Mouse (Mus musculus) induced T-regulatory cell, adult 2 months (primary cell): ENCODE measurements around the gene Ahctf1.
"Not testable (repeated sequence)": the region's sequence is repeated elsewhere in the genome, so short reads cannot be mapped to it uniquely, and the experiment has no call there.

Experiments
- DNase-seq: peaks from one replicate; pipeline ENCODE4 v3.0.0-alpha.2; 2012; ENCODE audit warnings: low read depth

Gene Ahctf1

DNA sequence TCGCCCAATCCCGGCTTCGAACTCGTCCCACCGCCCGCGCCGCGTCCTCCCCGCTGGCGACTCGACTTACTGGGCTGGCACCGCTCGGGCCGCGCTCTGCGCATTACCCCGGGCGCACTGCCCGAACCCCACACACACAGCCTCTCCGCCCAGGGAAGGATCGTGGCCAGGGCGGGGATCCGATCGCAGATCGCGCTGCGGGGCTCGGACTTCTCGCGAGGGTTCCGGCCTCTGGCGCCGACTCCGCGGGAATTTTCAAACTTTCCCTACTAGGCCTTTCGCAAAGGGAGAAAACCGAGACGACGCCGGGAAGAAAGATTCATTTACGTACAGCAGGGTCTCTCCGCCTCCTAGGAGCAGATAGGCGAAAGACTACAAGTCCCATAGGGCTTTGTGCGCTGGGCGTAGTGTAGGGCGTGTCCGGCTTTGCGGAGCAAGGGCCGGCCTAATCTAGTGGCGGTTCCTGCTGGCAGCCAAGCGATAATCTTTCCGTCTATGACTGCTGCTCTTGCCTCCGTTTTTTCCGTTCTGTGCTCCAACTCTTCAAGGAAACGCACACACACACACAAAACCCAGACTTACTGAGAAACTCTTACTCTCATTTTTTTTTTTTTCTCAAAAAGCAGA is at the start of gene Ahctf1:
TSS of gene Ahctf1 (minus strand) at position 168 of the 627 bp plus-strand sequence.
- DNase-seq, result peak; percentile 97

DNA sequence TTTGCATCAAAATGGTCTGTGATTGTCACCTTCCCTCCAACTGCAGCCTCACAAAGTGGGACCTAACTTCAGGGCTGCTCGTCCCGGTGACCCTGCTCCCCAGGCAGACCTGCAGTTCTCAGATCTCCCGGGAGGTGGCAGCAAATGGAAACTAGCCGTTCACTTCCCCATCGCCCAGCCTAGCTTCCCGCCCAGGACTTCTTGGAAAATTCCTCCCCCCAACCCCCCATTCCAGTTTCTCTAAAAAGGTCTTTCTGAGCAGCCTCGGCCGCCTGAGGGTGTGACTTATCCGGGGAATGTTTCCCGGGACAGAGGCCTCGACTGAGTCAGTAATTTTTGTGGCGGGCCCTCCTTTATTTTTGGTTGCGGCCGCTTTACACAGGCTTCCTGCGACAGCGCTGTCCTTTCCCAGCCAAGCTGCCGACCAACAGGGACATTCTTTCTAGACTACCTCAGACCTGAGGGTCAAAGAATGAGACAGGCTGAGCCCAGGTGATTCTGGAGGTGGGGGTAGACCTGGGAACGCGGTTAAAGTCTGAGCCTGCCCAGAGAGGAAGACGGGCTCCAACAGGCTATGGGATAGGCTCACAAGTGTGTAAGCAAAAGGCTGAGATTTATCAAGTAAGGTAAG is 44.4 kb upstream of the Ahctf1 start:
- DNase-seq, result peak; percentile 73

DNA sequence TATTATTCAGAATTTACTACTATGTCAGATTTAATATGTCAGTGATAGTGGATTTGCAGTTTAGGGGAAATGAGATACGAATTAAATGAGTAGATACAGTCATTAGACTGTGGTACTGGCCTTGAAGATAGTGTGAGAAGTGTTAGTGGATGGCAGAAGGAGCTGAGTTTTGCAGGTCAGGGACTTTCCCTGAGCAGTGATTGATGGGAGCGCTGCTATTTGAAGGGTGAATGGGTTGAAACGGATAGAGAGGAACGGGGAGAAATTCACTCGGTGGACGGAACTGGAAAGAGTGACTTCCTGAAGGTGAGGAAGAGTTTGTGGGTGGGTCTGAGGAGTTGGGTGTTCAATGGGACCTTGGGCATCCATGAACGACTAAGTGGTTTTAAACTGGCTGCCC is 43.7 kb upstream of the Ahctf1 start:
- no peak for DNase-seq

GRCm38 (mm10) chr1:179845832-179846499 is 42.5 kb upstream of the Ahctf1 start:
- DNase-seq, result no peak

DNA sequence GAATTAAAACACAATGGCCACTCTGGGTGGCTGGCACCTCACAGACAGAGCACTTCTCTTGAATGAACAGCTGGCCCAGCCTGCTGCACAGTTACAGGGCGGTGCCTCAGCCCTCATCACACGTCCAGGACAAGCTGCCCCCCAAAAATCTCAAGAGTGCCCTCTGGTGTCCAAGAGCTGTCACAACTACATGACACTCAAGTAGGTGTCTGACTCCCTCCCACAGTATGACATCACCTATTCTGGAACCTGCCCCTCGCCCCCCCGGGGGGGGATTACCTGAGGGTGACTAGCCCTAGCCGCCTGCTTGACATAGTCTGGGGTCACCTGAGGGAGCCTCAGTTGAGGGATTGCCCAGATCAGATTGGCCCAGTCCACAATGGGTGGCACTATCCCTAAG is 41.4 kb upstream of the Ahctf1 start:
- DNase-seq, result peak; percentile 79

DNA sequence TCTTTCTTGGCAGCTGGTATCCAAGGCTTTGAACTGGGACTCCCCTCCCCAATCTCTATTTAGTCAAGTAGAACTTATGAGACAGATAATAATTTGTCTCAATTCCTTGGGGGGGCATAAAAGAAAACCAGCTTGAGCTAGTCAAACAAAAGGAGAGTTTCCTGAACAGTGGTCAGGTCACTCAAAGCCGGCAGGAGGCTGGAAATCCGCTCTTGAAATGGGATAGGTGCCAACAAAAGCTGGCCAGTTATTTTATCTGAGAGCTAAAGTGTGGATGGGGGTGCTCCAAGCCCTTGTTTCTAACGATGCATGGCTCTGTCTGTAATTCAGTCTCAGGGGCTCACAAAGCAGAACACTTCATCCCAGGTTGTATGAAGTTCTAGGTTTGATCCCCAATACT is 40.5 kb upstream of the Ahctf1 start:
- DNase-seq, result no peak

GRCm38 (mm10) chr1:179842568-179842967 is 39.1 kb upstream of the Ahctf1 start:
- no peak for DNase-seq

- no peak for DNase-seq
Observed at GRCm38 (mm10) chr1:179836426-179837404, 33.2 kb upstream of the Ahctf1 start.

- no peak for DNase-seq
Observed at GRCm38 (mm10) chr1:179835753-179836425, 32.4 kb upstream of the Ahctf1 start.

DNA sequence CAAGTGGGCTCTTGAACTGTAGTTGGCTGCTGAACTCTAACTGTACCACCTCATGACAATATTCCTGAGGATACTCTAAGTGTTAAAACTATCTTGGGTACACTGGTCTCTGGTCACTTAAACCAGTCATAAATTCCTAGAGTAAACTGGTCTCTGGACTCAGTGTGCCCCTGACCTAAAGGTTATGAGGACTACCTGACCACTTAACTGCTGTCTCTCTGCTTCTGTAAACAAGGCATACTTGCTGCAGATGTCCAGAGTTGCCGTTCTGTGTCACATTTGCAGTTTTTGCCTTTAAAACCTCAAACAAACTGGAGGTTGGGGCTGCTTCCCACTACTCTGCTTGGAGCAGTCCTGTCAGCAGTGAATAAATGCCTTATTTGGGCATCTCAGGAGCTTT is 30.1 kb upstream of the Ahctf1 start:
- DNase-seq, result no peak

GRCm38 (mm10) chr1:179832710-179833240 is 29.3 kb upstream of the Ahctf1 start:
- no peak for DNase-seq

- DNase-seq, result peak; percentile 4
Observed at GRCm38 (mm10) chr1:179828900-179829299, 25.4 kb upstream of the Ahctf1 start.

DNA sequence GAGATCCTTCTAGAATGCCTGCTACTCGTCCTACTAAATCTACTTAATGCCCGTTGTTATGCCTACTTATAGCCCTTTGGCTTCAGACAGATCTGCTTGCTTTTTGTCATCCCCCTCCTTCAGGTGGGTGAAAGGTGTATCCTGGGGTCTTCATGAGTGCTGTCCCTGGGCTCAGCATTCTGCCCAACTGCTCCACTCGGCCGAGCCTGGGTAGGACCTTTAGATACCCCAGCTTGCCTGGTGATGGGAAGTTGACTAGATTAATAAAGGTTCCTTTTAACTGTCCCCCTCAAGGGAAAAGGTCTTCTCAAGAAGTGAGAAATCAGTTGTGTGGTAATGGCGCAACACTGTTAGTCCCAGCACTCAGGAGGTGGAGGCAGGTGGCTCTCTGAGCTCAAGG is 24.6 kb upstream of the Ahctf1 start:
- DNase-seq, result no peak

- DNase-seq, result no peak
Observed at GRCm38 (mm10) chr1:179824549-179824948, 21.1 kb upstream of the Ahctf1 start.

- not testable (repeated sequence) for DNase-seq
Observed at GRCm38 (mm10) chr1:179818490-179819278, 15.2 kb upstream of the Ahctf1 start.

- no peak for DNase-seq
Observed at GRCm38 (mm10) chr1:179814616-179815015, 11.1 kb upstream of the Ahctf1 start.

DNA sequence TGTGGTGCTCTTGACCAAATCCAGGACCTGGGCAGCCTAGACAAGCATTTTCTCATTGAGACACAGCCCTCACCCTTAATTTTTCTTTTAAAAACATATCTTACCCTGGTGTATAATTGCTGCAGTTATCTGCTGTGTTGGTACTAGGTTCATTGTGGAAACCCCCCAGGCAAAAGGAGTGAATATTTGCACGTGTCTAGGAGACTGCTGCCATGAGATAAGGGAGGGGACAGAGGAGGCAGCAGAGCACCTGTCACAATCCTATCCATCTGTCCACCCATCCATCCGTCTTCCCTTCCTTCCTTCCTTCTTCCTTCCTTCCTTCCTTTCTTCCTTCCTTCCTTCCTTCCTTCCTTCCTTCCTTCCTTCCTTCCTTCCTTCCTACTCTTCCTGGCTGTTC is 9.9 kb upstream of the Ahctf1 start:
- DNase-seq, result no peak

- DNase-seq, result no peak
Observed at GRCm38 (mm10) chr1:179808300-179808699, 4.8 kb upstream of the Ahctf1 start.

DNA sequence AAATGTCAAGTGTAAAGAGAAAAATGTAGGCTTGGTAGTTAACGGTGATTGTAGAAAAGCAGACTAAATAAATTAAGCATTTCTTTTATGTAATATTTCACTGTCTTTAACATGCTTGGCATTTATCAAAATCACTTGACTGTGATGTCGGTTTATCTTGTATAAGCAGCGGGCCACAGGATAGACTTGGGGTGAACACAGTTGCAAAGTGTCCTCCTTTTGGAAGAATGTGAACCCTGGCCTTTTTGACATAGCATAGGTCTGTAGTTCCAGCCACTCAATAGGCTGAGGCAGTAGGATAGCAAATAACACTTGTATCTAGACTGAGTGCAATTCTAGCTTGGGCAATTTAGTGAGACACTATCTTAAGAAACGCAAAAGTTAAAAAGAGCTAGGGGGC is 4.0 kb upstream of the Ahctf1 start:
- DNase-seq, result no peak

- DNase-seq, result no peak
Observed at GRCm38 (mm10) chr1:179805751-179806150, 2.3 kb upstream of the Ahctf1 start.
